Mouse (Mus musculus): ENCODE results near the gene Dnajb5.

The Dnajb5 gene

GRCm38 (mm10) chr4:42944185-42944584 lies 5.4 kb upstream of the Dnajb5 start:
- no peak for DNase-seq (ENCODE audit: low spot score)

GRCm38 (mm10) chr4:42945043-42945442 lies 4.6 kb upstream of the Dnajb5 start:
- peak; percentile 49 for DNase-seq (ENCODE audit: low spot score)

- no peak for DNase-seq (ENCODE audit: low spot score)
These were observed 4.2 kb upstream of the Dnajb5 start for GRCm38 (mm10) chr4:42945445-42945844.

GRCm38 (mm10) chr4:42945952-42946351 lies 3.7 kb upstream of the Dnajb5 start:
- peak; percentile 25 for DNase-seq (ENCODE audit: low spot score)

GRCm38 (mm10) chr4:42946733-42947290 lies 2.8 kb upstream of the Dnajb5 start:
- no peak for DNase-seq (ENCODE audit: low spot score)

- no peak for DNase-seq (ENCODE audit: low spot score)
These were observed 1.1 kb upstream of the Dnajb5 start for GRCm38 (mm10) chr4:42948527-42948926.

GRCm38 (mm10) chr4:42949051-42949675 lies 451 bp upstream of the Dnajb5 start:
- DNase-seq (ENCODE audit: low spot score) = no peak

GRCm38 (mm10) chr4:42950065-42950558 lies 498 bp downstream of the Dnajb5 start:
- peak; percentile 78 for DNase-seq (ENCODE audit: low spot score)

GRCm38 (mm10) chr4:42951206-42952195 lies 1.9 kb downstream of the Dnajb5 start:
- DNase-seq (ENCODE audit: low spot score) = no peak

GRCm38 (mm10) chr4:42952563-42952962 lies 2.9 kb downstream of the Dnajb5 start:
- no peak for DNase-seq (ENCODE audit: low spot score)

GRCm38 (mm10) chr4:42953435-42954094 lies 4.0 kb downstream of the Dnajb5 start:
- DNase-seq (ENCODE audit: low spot score) = no peak

- DNase-seq (ENCODE audit: low spot score) = peak; percentile 64
These were observed 4.7 kb downstream of the Dnajb5 start for GRCm38 (mm10) chr4:42954297-42954696.

GRCm38 (mm10) chr4:42955200-42955599 lies 5.6 kb downstream of the Dnajb5 start:
- DNase-seq (ENCODE audit: low spot score) = no peak

GRCm38 (mm10) chr4:42956581-42956980 lies 7.0 kb downstream of the Dnajb5 start:
- no peak for DNase-seq (ENCODE audit: low spot score)

- no peak for DNase-seq (ENCODE audit: low spot score)
These were observed 7.7 kb downstream of the Dnajb5 start for GRCm38 (mm10) chr4:42957306-42957705.

- DNase-seq (ENCODE audit: low spot score) = no peak
These were observed 8.4 kb downstream of the Dnajb5 start for GRCm38 (mm10) chr4:42957979-42958378.

- no peak for DNase-seq (ENCODE audit: low spot score)
These were observed 9.3 kb downstream of the Dnajb5 start for GRCm38 (mm10) chr4:42958942-42959341.

- no peak for DNase-seq (ENCODE audit: low spot score)
These were observed 9.8 kb downstream of the Dnajb5 start for GRCm38 (mm10) chr4:42959382-42959781.

GRCm38 (mm10) chr4:42961592-42961991 lies 12.0 kb downstream of the Dnajb5 start:
- peak; percentile 48 for DNase-seq (ENCODE audit: low spot score)

GRCm38 (mm10) chr4:42963480-42963879 lies 13.9 kb downstream of the Dnajb5 start:
- no peak for DNase-seq (ENCODE audit: low spot score)

- no peak for DNase-seq (ENCODE audit: low spot score)
These were observed 15.6 kb downstream of the Dnajb5 start for GRCm38 (mm10) chr4:42965039-42965719.
